Mouse (Mus musculus) kidney, postnatal 10 days (tissue): ENCODE measurements around the gene G6pc3.

ENCODE experiments used
- DNase-seq: peaks from one replicate; pipeline ENCODE4 v3.0.0; 2021; ENCODE audit warnings: mixed read lengths

G6pc3 gene

DNA sequence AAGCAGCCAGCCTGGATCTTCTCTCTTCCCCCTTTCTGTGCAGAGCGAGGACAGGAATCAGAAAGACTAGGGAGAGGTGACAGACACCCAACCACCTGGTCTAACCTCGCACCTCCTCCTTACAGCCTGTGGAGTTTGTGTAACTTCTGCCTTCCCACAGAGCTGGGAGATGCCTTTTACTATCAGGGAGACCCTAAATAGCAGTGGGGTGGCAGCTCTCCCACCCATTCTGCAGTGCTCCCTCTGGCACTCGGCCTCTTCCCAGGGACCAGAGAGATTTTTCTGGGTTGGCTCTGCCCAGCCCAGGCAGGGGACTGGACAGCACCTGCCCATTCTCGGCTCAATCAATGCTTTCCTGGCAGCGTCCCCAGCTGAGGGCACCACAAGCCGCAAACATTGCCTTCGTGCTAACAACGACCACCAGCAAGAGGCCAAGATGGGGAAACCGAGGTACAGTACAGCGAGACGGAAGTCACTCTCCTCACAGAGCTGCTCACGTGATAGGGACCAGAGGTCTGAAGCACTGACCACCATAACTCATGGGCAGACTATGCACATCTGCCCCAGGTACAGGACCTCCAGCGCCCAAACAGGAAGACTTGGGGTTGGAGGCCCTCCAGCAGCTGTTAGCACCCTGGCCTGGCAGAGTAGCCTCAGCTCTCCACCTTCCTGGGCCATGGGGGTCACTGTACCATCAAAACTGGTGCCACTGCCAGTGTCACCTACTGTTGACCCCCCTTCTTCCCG lies 30.0 kb downstream of the G6pc3 start:
- DNase-seq = peak; percentile 41

DNA sequence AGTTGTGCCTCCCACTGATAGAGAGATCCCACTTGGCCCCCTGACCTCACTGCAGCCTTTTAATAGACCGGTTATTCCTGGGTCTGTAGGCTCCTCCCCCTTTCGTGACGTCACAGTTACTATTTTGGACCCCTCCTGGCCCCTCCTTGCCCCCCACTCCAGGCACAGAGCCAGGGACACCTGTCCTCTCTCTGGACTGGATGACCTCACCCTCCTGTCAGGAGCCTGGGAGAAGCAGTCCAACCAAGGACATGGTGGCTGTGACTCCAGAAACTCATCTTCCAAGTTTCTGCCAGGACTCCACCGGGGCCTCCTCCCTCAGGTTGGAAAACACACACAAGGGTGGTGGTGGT lies 30.6 kb downstream of the G6pc3 start:
- peak; percentile 61 for DNase-seq

DNA sequence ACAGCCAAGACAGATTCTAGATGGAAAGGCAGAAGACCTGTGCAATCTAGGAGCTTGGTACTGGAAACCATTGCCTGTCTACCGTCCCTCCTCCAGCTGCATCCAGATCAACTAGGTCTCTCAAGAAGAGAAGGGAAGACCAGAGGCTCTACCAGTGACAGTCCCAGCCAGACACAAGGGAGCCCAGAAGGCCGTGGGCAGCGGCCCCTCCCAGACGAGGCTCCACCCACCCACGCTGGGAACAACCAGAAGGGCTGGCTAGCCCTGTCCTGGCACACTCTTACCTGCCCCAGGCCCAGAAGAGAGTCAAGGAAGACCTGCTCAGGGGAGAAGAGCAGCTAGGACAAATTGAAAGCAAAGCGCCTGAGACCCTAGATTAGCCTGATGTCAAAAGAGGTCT lies 31.0 kb downstream of the G6pc3 start:
- DNase-seq = peak; percentile 24

DNA sequence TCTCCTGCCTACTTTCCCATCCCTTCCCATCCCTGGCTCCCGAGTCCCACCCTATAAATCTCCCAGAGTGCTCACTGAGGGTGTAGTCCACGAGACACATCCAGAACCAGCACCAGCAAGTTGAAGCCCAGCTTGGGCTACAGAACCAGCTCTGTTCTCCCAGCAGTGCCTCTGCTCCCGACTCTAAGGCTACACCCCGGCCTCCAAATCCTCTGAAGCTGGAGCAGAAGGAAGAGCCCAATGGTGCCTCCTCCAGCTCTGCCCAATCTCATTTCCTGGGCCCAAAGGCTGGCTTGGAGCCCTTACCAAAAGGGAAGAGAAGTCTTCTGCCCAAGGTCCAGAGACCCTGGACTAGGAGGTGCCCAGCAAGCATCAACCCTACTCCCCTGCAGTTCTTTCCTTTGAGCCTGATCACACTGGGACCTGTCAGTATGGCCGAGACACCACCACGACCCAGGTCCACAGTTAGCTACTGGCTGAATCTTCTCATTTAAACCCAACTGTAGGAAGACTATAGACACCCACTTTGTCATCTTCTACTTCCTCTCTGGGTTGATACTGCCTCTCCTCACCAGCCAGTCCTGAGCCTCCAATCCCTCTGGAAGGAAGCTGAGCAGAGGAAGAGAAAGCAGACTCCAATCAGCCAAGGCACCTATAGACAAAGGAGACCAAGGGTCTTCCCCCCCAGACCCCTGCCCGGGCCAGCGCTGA lies 32.0 kb downstream of the G6pc3 start:
- DNase-seq = no peak

GRCm38 (mm10) chr11:102221954-102222351 lies 32.5 kb downstream of the G6pc3 start:
- DNase-seq = peak; percentile 40

- peak; percentile 80 for DNase-seq
Observed at GRCm38 (mm10) chr11:102223166-102223565, 33.7 kb downstream of the G6pc3 start.

DNA sequence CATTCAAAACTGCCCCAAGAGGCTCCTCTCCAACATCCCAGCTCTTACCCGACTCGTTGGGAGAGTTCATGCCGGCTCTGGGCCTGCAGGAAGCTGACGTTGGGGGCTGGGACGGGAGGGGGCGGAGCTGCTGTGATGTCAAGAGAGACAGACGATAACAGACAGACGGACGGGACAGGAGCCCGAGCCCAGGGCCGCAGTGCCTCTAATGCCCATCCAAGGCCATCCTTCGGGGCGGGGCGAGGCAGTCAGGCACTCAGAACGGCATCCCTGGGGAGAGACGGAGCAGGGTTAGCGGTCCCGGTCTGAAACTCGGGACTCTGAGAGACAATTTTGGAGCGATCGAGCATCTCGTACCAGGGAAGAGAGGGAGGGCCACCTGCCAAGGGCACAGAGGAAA lies 35.3 kb downstream of the G6pc3 start:
- peak; percentile 71 for DNase-seq

DNA sequence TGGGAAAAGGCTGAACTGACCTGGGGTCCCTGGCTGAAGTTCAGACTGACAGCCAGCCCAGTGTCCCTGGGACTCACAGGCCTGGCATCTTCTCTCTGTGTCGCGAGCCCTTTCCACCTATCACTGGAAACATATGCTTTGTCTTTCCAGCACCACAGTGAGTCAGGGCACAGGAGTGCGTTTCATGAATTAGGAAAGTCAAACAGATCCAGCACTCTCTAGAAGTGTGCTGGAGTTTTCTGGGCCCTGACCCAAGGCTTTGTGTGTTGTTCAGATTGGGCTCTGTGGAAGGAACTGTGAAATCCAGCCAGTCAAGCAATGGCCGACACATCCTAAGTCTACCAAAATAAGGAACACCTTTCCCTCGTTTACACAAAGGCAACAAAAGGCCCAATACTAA lies 35.8 kb downstream of the G6pc3 start:
- no peak for DNase-seq

GRCm38 (mm10) chr11:102226067-102226978 lies 36.9 kb downstream of the G6pc3 start:
- no peak for DNase-seq

GRCm38 (mm10) chr11:102227270-102228190 lies 38.1 kb downstream of the G6pc3 start:
- no peak for DNase-seq

DNA sequence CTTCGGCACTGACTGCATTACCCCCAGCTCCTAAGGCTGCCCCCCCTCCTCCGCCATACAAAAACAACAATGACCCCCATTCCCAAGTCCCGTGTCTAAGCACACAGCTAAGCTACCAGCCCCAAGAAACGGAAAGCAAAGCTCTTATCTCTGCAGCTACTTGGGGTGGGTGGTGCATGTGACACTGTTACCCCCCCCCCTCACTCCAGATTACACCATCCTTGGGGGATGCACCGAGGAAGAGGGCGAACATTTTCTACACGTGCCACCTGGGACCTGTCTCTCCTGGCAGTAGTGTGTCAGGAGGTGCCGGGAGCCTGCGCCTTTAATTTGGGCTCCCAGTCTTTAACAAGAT lies 38.7 kb downstream of the G6pc3 start:
- DNase-seq = no peak

DNA sequence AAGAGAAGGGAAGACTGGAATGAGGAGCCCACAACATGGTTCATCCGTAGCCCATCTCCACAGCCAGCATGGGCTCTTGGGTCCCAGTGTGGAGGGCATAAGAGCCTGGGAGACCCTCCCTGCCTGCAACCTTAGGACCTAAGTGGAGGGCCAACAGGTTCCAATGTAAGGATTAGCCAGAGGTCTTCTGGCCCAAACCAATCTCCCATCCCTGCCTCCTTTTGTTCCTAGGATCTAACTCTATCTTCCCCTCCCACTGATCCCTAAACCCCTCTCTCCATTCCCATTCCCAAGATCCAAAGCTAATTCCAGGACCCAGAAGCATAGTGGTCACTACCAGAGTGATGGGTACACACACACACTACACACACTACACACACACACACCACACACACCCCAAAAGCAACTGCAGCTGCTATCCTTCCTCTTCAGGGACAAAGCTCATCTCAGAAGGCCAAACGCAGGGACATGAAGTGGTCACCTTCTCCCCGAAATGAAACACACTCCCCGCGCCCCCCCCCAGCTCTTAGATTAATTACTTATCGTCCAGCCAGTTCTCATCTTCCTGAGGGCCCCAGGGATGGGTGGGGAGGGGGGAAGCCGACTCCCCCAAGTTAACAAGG lies 39.3 kb downstream of the G6pc3 start:
- DNase-seq = no peak

GRCm38 (mm10) chr11:102229331-102229953 lies 40.0 kb downstream of the G6pc3 start:
- peak; percentile 50 for DNase-seq

DNA sequence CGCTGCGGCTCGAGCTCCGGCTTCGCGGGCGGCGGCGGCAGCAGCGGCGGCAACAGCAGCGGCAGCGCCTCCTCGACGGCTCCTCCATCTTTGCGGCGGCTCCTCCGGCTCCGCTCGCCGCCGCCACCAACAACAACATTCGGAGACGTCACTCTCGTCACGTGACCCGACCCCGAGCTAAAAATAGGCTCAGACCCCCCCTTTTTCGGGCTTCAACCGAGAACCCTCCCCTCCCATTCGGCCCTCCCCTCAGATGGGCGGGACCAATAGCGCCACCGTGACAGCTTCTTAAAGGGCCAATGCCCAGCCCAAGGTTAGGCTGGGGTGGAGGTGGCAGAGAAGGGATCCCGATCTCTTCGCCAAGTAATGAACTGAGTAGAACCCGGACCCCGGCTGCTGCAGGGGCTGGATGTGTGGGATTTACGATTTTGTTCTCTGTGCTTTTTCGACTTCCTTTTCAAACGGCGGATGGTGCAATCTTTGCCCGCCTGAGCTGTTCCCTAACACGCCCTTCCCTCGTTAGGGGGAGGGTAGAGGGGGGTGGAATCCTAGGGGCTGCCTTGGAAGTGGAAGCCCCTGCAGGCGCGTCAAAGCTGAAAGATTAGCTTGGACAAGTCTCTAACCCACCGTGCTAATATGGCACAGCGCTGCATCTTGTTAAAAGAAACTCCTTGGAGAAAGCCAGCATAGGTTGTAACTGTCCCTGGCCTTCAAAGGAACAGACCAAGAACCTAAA lies 40.8 kb downstream of the G6pc3 start, which contains the start of gene Hdac5:
Gene Hdac5, minus strand, starts transcription at position 161 of the 736 bp plus-strand sequence.
- DNase-seq = peak; percentile 99

DNA sequence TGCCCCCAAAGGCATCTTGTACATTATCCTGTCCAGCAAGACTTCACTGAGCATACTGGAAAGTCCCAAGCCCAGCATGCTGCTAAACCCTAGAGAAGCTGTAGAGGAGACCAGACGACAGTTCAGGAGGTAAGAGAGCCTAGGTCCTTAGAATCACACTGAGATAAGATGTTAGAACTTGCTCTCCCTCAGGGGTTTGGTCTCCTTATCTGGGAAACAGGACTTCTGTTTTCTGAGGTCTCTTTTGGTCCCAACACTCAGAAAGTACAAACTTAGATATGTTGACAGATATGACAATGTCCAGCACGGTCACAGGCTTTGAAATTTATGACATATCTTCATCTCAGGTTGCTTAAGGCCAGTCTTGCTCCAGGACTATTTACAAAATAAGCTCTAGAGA lies 46.6 kb downstream of the G6pc3 start:
- DNase-seq = no peak

- no peak for DNase-seq
Observed at GRCm38 (mm10) chr11:102240636-102241035, 51.2 kb downstream of the G6pc3 start.

- no peak for DNase-seq
Observed at GRCm38 (mm10) chr11:102241246-102241645, 51.8 kb downstream of the G6pc3 start.

DNA sequence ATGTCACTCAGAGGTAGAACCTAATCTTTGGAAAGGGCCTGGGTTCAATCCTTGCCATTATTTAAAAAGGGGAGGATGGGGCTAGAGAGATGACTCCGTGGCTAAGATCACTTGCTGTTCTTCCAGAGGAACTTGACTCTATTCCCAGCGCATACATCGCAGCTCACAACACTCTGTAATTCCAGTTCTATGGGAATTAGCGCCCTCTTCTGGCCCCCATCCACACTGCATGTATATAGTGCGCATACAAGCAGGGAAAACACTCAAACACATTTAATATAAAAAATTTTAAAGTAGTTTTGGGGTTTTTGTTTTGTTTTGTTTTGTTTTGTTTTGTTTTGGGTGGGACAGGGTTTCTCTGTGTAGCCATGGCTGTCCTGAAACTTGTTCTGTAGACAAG lies 52.5 kb downstream of the G6pc3 start:
- DNase-seq = no peak
